Mouse (Mus musculus) adrenal gland, adult 8-10 months (tissue): ENCODE data around the gene Fbxl3. TPM values are rescaled to one million over a fixed set of nuclear protein-coding genes. Genes with fewer than 3 reads are reported as not detected.

ENCODE experiments used
- DNase-seq: peaks from one replicate; pipeline ENCODE4 v3.0.0; 2022
- total RNA-seq, 4 experiments: library from RNA; stranded (reverse); gene quantifications; 2 replicates each; pipeline ENCODE4 v1.2.4; 2022

Fbxl3 gene
- total RNA-seq, 4 experiments from 2014 or later, result 60.2 to 93.4 (median 85.3) TPM

- DNase-seq, result no peak
These were observed 13.4 kb downstream of the Fbxl3 start for GRCm38 (mm10) chr14:103085840-103086533.

DNA sequence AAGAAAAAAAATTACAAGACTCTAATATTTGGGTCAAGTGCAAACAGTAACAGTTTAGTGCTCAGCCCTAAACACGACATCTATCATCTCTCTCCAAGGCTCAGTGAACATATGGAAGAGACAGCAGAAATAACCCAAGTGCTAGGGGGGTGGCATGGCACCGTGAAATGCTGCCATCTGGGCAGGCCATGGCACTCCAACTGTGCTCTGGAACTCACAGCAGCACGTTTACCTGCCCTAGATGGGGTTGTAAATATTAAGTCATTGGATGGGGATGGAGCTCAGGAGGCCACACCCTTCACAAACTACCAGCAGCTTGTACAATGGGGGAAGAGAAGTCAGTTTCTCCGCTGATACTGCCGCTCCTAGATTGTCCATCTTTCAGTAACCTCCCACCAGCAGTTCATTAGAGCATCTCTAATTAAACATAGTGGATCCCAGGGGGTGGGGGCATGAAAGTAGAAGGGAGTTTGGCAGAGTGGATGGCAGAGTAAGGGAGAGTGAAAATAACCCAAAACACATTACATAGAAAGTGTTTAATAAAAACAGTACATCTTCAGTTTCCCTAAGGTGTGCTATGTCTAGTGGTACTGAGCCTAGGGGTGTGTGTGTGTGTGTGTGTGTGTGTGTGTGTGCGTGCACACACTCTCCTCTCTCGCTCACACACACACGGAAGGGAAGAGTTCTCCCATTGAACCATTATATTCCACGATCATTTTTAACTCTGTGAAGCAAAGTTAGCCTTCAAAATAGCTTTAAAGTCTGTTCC, 20.0 kb downstream of the Fbxl3 start:
- no peak for DNase-seq

DNA sequence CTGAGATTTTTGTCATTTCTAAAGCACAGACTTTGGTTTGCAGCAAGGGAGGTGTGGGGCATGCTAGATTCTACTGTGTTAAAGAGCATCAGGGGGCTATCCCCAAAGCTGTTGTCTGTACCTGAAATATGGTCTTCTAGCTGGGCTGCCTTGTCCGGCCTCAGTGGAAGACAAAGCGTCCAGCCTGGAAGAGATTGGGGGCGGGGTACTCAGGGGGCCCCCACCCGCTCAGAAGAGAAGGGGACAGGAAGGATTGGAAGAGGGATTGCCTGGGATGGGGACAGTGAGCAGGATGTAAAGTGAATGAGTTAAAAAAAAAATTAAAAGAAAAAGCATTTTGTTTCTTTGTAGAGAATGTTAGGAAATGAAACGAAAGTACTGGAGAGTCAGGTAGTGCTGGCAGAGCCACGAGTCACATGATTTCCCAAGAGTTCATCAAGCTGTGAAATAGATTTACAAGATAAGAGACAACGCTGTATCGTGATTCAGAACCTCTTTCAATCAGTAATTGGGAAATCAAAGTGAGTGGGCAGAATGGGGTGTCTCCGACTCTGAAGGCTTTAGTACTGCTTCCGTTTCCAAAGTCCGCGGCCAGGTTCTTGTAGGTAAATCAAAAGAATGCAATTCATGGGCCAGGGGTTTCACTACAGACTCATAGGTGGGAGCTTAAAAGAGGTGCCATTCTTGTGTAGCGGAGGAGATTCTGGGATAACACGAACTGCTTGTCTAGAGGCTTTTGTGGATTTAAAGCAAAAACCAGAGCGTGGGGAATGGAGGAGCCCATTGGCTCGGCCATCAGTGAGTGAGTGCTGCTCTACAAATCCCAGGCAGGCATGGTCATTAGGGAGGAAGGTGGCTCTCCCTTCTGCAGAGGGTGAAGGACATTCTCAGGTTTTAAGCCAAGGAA, 21.1 kb downstream of the Fbxl3 start:
- no peak for DNase-seq

DNA sequence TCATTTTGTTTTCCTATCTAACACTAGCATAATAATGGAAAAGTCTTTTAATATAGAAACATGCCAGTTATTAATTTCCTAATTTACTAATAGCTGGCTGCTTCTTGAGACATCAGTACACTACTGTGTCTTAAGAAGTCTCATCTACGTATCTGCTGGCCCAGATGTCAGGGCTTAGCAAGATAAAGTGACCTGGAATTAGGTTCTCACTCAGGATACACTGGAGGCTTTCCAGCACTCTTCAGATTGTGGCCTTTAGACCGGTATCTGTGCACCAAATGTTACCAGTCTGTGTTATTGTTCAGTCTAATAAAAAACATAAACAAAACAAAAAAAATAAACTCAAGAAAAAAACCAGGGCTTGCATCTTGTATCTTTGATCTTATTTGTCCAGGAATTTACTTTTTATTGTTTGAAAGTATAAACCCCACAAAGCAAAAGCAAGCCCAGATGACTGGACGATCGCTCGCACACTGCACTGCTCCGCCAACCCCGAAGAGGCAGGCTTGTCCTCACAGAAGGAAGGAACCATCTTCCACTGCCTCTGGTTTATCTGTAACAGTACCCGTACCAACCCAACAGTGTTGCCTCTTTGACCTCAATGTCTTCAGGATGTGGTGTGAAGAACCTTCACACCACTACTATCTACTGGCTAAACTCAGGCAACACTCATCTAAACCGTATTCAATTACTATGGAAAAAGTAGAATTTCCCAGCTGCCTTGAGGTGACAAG, 21.9 kb downstream of the Fbxl3 start:
- no peak for DNase-seq

DNA sequence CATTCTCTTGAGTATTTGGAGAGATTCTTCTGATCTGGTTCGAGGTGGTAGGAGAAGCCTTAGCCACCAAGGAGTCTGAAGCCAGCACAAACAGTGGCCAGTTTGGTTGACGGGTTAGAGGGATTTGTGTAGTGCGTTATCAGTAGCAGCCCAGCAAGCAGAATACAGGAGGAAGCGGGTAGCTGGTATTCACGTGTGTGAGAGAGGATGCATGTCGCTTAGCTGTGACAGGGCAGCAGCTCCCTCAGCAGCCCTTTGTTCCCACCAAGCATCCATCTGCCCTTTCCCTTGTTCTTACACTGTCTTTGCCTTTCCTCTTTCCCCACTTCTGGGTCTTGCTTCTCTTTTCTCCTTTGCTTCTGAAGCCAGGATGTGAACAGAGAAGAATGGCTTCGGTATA, 24.2 kb downstream of the Fbxl3 start:
- no peak for DNase-seq

- DNase-seq, result no peak
These were observed 25.5 kb downstream of the Fbxl3 start for GRCm38 (mm10) chr14:103073825-103074224.

GRCm38 (mm10) chr14:103072731-103073130, 26.6 kb downstream of the Fbxl3 start:
- DNase-seq, result no peak

- no peak for DNase-seq
These were observed 27.9 kb downstream of the Fbxl3 start for GRCm38 (mm10) chr14:103071471-103071870.

DNA sequence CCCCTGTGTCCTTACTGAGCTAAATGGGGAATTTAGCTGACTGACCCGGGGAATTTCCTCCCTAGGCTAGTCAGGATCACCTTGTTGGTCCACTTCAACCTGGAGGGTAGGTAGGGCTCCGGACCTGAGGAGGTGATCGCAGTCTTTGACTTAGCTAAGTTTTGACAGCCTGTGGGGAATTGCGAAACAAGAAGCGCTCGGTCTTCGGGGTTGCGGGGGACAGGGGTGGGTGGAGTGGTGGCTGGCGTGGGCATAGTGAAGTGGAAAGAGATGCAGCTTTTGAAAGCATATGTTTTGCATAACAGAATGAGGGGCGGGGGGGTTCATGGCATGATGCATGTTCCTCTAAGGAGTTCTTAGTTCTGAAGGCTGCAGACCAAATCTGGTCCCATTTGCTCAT, 28.6 kb downstream of the Fbxl3 start:
- DNase-seq, result peak; percentile 21

- peak; percentile 94 for DNase-seq
These were observed 29.3 kb downstream of the Fbxl3 start, which contains the start of gene Cln5 for GRCm38 (mm10) chr14:103069864-103070611. Gene Cln5, plus strand, starts transcription at chr14:103070216.

DNA sequence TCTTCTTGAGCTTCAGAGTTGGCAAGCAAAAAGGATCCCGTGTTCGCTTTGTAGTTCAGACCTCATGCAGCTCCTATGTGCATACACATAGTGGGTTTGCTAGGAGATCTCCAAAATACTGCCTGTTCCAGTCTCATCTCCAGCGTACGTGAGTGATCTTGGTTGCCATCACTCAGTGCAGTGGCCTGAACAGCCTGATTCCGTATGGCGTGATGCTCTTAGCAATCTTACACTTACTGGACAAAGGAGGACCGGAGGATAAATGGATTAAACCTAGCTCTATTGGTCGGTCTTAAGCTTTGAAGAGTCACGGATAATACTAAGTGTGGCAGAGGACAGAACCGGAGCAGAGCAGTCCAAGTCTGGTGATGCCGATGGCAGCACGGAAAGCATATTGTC, 29.9 kb downstream of the Fbxl3 start:
- DNase-seq, result no peak

- peak; percentile 55 for DNase-seq
These were observed 33.8 kb downstream of the Fbxl3 start for GRCm38 (mm10) chr14:103065294-103066167.

- no peak for DNase-seq
These were observed 39.9 kb downstream of the Fbxl3 start for GRCm38 (mm10) chr14:103059495-103059894.

DNA sequence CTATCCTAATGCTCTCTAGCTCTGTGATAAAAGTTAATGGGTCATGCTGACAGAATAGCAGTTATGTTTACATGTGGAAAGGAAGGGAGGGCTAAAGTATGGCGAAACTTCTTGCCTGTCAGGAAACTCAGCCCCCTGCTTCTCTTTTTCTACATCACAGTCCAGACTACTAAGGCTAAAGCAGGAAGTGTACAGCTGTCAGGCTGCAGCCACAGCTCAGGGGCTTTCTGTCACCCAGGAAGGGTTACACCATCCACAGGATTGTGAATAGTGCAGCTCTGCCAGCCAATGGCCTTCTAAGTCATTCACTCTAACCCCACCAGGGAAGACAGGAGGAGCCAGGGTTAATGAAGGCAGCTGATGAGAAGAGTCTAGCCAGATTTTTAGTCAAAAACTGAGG, 40.4 kb downstream of the Fbxl3 start:
- DNase-seq, result no peak

DNA sequence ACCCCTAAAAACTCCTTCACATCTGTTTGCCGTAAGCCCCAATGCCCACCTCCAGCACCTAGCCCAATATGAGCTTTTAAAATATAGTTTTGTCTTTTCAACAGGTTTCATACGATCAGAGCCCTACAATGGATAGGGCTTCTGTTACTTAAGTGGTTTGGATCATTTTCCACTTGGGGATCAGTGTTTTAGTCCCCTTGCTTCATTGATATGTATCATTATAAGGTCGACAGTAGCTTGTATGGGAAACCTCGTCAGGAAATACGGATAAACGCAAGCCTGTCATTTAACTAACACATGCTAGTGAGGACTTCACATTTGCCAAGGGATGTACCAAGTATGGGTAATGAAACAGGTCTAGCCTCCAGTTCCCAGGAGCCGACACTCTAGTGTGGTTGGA, 42.8 kb downstream of the Fbxl3 start:
- DNase-seq, result no peak

DNA sequence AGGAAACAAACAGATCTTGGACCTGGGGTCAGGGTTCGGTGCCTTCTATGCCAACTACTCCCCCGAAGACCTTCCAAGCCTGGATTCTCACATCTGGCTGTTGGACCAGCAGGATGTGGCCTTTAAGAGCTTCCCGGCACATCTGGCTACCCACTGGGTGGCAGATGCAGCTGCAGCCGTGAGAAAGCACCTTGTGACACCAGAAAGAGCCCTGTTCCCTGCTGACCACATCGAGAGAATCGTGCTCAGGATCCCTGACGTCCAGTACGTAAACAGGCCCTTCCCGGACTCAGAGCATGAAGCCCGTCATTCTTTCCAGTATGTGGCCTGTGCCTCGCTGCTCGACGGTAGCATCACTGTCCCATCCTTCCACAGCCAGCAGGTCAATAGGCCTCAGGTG, 44.6 kb downstream of the Fbxl3 start:
- DNase-seq, result no peak

- DNase-seq, result peak; percentile 65
These were observed 48.1 kb downstream of the Fbxl3 start for GRCm38 (mm10) chr14:103051159-103051769.

- DNase-seq, result no peak
These were observed 50.9 kb downstream of the Fbxl3 start for GRCm38 (mm10) chr14:103048292-103049086.

- DNase-seq, result no peak
These were observed 52.7 kb downstream of the Fbxl3 start, which contains the start of gene Acod1 for GRCm38 (mm10) chr14:103046677-103047076. Gene Acod1, plus strand, starts transcription at chr14:103046977.
